Mouse (Mus musculus): ENCODE measurements around the gene Ctf1. TPM values are rescaled to one million over a fixed set of nuclear protein-coding genes. Genes with fewer than 3 reads are reported as not detected.

The Ctf1 gene
- 5.2 and 6.5 TPM in 2 replicates for polyA plus RNA-seq (2015; fragmentation: Nextera tagmentation; extraction: Ambion mirVana)

DNA sequence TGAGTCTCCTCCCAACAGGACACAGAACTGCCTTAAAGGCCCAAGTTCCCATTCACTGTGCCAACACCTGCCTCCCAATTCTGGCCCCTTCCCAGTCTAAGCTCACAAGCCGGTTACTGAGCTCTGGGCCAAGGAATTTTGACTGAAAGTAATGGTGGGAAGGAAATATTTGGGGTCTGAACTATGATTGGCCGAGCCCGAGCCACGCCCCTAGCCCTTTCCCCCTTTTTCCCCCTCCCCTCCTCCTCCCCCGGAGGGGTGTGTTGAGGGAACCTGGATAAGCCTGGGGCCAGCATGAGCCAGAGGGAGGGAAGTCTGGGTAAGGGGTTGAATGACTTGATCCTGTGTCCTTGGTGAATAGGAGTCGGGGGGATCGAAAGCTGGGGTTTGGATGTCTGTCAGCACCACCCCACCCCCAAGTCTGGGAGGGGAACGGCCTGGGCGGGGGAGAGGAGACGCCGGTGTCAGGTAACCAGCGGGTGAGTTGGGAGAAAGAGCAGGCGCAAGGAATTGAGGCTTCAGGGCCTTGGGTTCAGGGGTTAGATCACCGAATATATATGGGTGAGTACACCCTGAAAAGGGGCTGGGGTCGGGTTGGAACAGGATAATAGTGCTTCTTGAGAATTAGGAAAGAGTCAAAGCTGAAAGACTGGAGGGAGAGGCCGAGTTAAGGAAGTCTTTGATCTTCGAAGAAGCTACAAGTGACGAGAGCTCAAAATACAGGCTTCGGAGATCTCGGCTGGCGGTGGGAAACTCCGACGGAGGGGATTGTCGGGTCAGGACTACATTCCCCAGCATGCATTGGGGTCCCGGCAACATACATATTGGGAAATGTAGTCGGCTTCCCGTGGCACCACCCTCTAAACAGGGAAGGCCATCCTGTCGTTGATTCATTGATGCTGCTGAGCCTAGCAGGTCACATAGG, at the start of gene Ctf1:
TSS of gene Ctf1 (plus strand) at position 276 of the 925 bp plus-strand sequence.
- H3K4me1 ChIP-seq (ENCODE audit: control insufficient read depth, insufficient read depth, low read length) = peaks cover 36% of the 10 kb centered on the region
- H3K4me3 ChIP-seq (ENCODE audit: low read length) = peak within 1 kb of the TSS; percentile 49
- H3K4me2 ChIP-seq (ENCODE audit: low read depth, low read length) = peak within 1 kb of the TSS; percentile 62
- H3K9me3 ChIP-seq (ENCODE audit: control insufficient read depth, low read length) = no peaks in the 10 kb centered on the region
- H3K9ac ChIP-seq (ENCODE audit: low read depth, low read length) = peak within 1 kb of the TSS; percentile 71
- no peaks in the 10 kb centered on the region for H3K27me3 ChIP-seq (replicated peaks; ENCODE audit: control insufficient read depth, insufficient read depth, low read length)
- H3K36me3 ChIP-seq (ENCODE audit: control insufficient read depth, insufficient read depth, low read length) = peaks cover 3% of the 10 kb centered on the region; the same call in 1 of the 2 replicates
- peak; percentile 37 for ATAC-seq
- WGBS = 2% methylated on average over 28 of the region's 28 CpGs
- H3K27ac ChIP-seq (ENCODE audit: low read length) = peak within 1 kb of the TSS; percentile 95

DNA sequence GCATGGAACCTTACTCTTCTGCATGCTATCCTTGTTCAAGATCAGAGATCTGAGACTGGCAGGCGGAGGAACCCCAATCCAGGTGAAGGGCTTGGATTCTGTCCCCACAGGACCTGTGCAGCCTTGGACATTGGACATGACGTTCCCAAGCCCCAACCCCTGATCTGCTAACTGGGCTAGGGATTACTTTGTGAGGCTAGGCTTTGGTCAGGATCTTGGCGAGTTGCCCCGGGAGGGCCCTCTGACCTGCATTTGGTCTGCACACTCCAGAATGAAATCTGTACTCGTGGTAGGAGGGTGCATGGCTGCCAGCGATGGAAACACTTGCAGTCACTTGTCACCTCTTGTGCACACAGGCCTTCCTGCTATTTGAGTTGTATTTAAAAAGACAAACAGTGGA, 49.6 kb upstream of the Ctf1 start:
- Histone ChIP-seq H3K4me3 (ENCODE audit: low read length) (no peak overlapping the region), H3K9ac (ENCODE audit: low read depth, low read length) (no peak overlapping the region), H3K27me3 (replicated peaks; ENCODE audit: control insufficient read depth, insufficient read depth, low read length) (no peaks in the 10 kb centered on the region), H3K4me2 (ENCODE audit: low read depth, low read length) (no peak overlapping the region), H3K9me3 (ENCODE audit: control insufficient read depth, low read length) (no peaks in the 10 kb centered on the region), H3K36me3 (ENCODE audit: control insufficient read depth, insufficient read depth, low read length) (no peaks in the 10 kb centered on the region), H3K4me1 (ENCODE audit: control insufficient read depth, insufficient read depth, low read length) (no peaks in the 10 kb centered on the region; the same call in 1 of the 2 replicates), H3K27ac (ENCODE audit: low read length) (no peak overlapping the region)
- 83% methylated on average over 6 of the region's 6 CpGs for WGBS
- ATAC-seq = no peak

DNA sequence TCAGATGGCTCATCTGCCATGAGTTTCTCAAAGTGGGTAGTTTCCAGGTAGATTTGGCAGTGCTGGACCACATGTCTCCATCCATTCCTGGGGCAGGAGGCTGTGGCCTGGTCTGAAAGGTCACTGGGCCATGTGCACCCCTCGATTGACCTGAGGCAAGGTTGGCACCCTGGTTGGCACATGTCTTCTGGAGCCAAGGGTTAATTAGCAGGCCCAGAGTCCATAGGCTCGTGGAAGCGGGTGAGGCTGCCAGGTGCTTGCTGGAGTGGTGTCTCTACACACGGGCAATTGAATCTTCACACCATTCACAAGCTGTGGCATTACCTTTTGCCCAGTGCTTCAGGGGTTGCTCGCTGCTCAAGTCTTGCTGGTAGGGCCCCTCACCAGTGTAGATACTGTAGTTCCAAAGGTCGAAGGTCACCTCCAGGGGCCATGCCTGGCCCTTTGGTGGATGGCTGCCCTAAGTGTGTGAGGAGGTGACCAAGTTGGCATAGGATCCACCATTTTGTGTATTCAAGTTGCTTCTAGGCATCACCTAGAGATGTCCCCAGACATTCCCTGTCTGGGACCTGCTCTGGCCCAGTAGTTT, 46.4 kb upstream of the Ctf1 start:
- ATAC-seq = peak; percentile 59
- no peak overlapping the region for H3K27ac ChIP-seq (ENCODE audit: low read length)
- no peaks in the 10 kb centered on the region for H3K27me3 ChIP-seq (replicated peaks; ENCODE audit: control insufficient read depth, insufficient read depth, low read length)
- no peak overlapping the region for H3K4me3 ChIP-seq (ENCODE audit: low read length)
- WGBS = 87% methylated on average over 6 of the region's 6 CpGs
- H3K36me3 ChIP-seq (ENCODE audit: control insufficient read depth, insufficient read depth, low read length) = no peaks in the 10 kb centered on the region
- no peak overlapping the region for H3K4me2 ChIP-seq (ENCODE audit: low read depth, low read length)
- no peak overlapping the region for H3K9ac ChIP-seq (ENCODE audit: low read depth, low read length)
- no peaks in the 10 kb centered on the region for H3K9me3 ChIP-seq (ENCODE audit: control insufficient read depth, low read length)
- no peaks in the 10 kb centered on the region; the same call in 1 of the 2 replicates for H3K4me1 ChIP-seq (ENCODE audit: control insufficient read depth, insufficient read depth, low read length)

DNA sequence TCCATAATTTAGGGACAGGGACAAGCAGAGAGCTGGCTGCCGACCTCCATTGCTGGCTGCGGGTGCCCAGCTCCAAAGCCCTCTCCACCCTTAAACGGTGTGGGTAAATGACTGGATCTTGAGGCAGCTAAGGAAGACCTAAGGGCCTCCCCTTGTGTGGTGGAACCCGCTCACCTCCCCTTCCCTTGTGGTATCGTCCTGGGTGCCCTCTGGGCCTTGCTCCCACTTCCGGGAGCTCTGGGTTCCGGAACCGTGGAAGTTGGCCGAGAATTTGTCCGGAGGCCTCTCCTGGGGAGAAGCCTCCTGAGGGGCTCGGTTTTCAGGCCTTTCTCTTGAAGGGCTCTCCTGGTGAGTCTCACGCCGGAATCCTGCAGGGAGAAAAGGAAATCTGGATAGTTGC, 45.9 kb upstream of the Ctf1 start:
- H3K4me1 ChIP-seq (ENCODE audit: control insufficient read depth, insufficient read depth, low read length) = no peaks in the 10 kb centered on the region; the same call in 1 of the 2 replicates
- H3K36me3 ChIP-seq (ENCODE audit: control insufficient read depth, insufficient read depth, low read length) = no peaks in the 10 kb centered on the region
- no peaks in the 10 kb centered on the region for H3K27me3 ChIP-seq (replicated peaks; ENCODE audit: control insufficient read depth, insufficient read depth, low read length)
- H3K9me3 ChIP-seq (ENCODE audit: control insufficient read depth, low read length) = no peaks in the 10 kb centered on the region
- H3K4me2 ChIP-seq (ENCODE audit: low read depth, low read length) = no peak overlapping the region
- H3K4me3 ChIP-seq (ENCODE audit: low read length) = no peak overlapping the region
- no peak overlapping the region for H3K27ac ChIP-seq (ENCODE audit: low read length)
- ATAC-seq = no peak
- H3K9ac ChIP-seq (ENCODE audit: low read depth, low read length) = no peak overlapping the region
- WGBS = 94% methylated on average over 13 of the region's 13 CpGs

DNA sequence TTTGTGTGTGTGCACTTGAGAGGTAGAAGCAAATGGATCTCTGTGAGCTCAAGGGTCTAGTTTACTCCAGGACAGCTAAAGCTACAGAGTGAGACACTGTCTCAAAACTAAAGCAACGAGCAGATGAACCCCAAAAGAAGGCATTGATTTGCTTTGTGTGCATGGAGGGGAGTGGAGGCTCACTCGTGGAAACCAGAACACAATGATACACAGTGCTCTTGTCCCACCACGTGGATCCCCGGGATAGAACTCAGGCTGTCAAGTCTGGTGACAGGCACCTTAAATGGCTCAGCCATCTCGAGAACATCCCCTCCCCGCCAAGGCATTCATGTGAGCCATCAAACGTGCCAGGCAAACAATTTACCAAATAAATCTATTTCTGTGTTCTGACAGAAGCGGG, 45.4 kb upstream of the Ctf1 start:
- Histone ChIP-seq H3K36me3 (ENCODE audit: control insufficient read depth, insufficient read depth, low read length) (no peaks in the 10 kb centered on the region), H3K4me3 (ENCODE audit: low read length) (no peak overlapping the region), H3K27me3 (replicated peaks; ENCODE audit: control insufficient read depth, insufficient read depth, low read length) (no peaks in the 10 kb centered on the region), H3K9me3 (ENCODE audit: control insufficient read depth, low read length) (no peaks in the 10 kb centered on the region), H3K9ac (ENCODE audit: low read depth, low read length) (no peak overlapping the region), H3K27ac (ENCODE audit: low read length) (no peak overlapping the region), H3K4me2 (ENCODE audit: low read depth, low read length) (no peak overlapping the region), H3K4me1 (ENCODE audit: control insufficient read depth, insufficient read depth, low read length) (no peaks in the 10 kb centered on the region; the same call in 1 of the 2 replicates)
- ATAC-seq = no peak
- WGBS = 73% methylated on average over 8 of the region's 8 CpGs

DNA sequence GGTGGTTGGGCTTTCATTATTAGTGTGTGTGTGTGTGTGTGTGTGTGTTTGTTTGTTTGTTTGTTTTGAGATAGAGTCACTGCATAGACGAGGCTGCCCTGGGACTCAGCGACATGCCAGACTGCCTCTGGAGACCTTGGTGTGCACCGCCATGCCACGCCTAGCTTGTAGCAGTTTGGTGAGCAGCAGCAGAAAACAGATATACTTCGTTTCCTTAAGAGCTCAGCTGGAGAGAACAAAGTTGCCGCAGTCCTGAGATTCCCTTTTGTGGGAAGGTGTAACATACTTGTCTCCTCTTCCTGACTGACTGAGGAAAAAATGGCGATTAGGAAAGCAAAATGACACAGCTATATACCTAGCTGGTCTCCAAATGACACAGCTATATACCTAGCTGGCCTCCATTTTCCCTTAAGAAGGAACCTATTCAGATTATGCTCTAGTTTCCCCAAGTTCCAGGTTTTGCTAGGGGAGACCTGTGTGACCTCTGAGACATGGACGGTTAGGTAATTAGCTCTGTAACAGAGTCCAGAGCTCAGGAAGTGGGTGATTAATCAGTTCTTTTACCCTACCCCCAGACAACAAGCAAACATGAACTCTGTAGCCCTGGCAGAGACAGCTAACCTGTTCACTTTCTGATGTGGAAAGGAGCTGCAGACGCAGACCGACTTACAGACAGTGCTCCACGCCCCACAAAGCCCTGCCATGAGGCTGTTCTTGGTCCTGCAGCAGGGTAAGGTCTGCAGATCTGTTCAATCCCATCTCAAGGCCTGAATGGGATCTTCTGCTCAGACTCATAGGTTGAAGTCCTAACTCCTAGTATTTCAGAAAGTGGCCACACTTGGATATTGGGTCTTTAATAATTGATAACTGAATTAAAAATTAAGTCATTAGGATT, 40.4 kb upstream of the Ctf1 start:
- H3K27me3 ChIP-seq (replicated peaks; ENCODE audit: control insufficient read depth, insufficient read depth, low read length) = no peaks in the 10 kb centered on the region
- H3K9me3 ChIP-seq (ENCODE audit: control insufficient read depth, low read length) = no peaks in the 10 kb centered on the region
- no peak overlapping the region for H3K4me3 ChIP-seq (ENCODE audit: low read length)
- H3K4me2 ChIP-seq (ENCODE audit: low read depth, low read length) = no peak overlapping the region
- no peaks in the 10 kb centered on the region for H3K36me3 ChIP-seq (ENCODE audit: control insufficient read depth, insufficient read depth, low read length)
- 45% methylated on average over 11 of the region's 11 CpGs for WGBS
- H3K4me1 ChIP-seq (ENCODE audit: control insufficient read depth, insufficient read depth, low read length) = no peaks in the 10 kb centered on the region
- no peak overlapping the region for H3K9ac ChIP-seq (ENCODE audit: low read depth, low read length)
- peak overlapping the region; percentile 50 for H3K27ac ChIP-seq (ENCODE audit: low read length)
- peak; percentile 63 for ATAC-seq

DNA sequence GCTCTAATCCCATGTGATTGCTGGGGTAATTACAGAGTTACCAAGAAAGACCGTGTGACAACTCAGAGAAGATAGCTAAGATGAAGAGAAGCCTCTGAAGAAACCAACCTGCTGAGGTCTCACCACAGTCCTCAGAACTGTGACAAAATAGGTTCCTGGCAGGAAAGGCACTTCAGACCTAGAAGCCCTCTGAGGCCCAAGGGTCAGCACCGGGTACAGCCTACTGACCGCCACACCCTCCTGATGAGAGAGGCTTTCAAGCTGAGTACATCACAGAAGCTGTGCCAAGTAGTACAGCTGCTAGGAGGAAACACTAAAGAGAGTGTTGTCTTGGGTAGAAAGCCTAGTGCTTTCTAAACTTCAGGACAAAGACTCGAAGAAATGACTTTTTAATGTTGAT, 39.8 kb upstream of the Ctf1 start:
- 0 out of 2 replicates have a peak, but pooled peaks have one; percentile 29 for ATAC-seq
- WGBS = 65% methylated on average over 4 of the region's 4 CpGs
- Histone ChIP-seq H3K4me3 (ENCODE audit: low read length) (no peak overlapping the region), H3K27me3 (replicated peaks; ENCODE audit: control insufficient read depth, insufficient read depth, low read length) (no peaks in the 10 kb centered on the region), H3K4me1 (ENCODE audit: control insufficient read depth, insufficient read depth, low read length) (no peaks in the 10 kb centered on the region), H3K36me3 (ENCODE audit: control insufficient read depth, insufficient read depth, low read length) (no peaks in the 10 kb centered on the region), H3K27ac (ENCODE audit: low read length) (no peak overlapping the region), H3K4me2 (ENCODE audit: low read depth, low read length) (no peak overlapping the region), H3K9me3 (ENCODE audit: control insufficient read depth, low read length) (no peaks in the 10 kb centered on the region), H3K9ac (ENCODE audit: low read depth, low read length) (no peak overlapping the region)

DNA sequence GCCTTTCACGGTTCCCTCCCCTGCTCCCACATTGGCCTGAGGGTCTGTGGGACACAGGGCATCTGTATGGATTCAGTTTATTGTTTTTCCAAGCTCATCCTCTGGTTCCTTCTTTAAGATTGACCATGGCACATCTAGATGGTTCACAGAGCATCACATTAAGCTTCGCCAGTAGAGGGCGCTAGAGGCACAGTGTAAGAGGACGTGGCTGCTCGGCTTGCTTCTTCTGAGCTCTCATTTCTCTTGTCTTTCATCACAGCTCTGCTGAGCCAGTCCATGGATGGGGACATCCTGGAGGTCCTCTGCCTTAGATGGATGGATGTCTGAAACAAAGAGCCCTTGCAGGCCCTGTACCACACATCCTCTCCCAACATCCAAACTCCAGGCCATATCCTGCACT, 37.6 kb upstream of the Ctf1 start:
- Histone ChIP-seq H3K9ac (ENCODE audit: low read depth, low read length) (peak overlapping the region; percentile 9; the same call in 1 of the 2 replicates), H3K4me1 (ENCODE audit: control insufficient read depth, insufficient read depth, low read length) (no peaks in the 10 kb centered on the region), H3K9me3 (ENCODE audit: control insufficient read depth, low read length) (no peaks in the 10 kb centered on the region), H3K4me2 (ENCODE audit: low read depth, low read length) (no peak overlapping the region), H3K27me3 (replicated peaks; ENCODE audit: control insufficient read depth, insufficient read depth, low read length) (no peaks in the 10 kb centered on the region), H3K4me3 (ENCODE audit: low read length) (no peak overlapping the region), H3K27ac (ENCODE audit: low read length) (no peak overlapping the region), H3K36me3 (ENCODE audit: control insufficient read depth, insufficient read depth, low read length) (no peaks in the 10 kb centered on the region)
- ATAC-seq = peak; percentile 45; the same call in 1 of the 2 replicates
- 2% methylated on average over 5 of the region's 5 CpGs for WGBS

DNA sequence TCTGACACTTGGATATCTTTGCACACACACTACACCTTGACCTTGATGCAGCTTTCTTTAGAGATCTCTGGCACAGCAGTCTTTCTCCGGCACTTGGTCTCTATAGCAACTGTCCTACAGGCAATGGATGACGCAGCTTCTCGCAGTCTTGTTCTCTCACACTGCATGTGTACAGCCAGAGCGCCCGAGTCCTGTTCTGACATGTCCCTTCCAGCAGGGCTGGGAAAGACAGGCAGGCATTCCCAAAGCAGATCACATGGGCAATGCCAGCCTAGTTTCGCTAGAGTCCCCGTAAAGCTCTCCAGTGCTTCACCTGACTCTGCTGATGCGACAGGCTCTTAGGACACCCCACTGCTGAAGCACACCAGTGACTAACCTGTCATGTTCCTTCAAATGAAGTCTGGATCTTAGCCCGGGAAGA, 37.1 kb upstream of the Ctf1 start:
- Histone ChIP-seq H3K9ac (ENCODE audit: low read depth, low read length) (peak overlapping the region; percentile 9; the same call in 1 of the 2 replicates), H3K9me3 (ENCODE audit: control insufficient read depth, low read length) (no peaks in the 10 kb centered on the region), H3K4me3 (ENCODE audit: low read length) (no peak overlapping the region), H3K4me2 (ENCODE audit: low read depth, low read length) (no peak overlapping the region), H3K36me3 (ENCODE audit: control insufficient read depth, insufficient read depth, low read length) (no peaks in the 10 kb centered on the region), H3K27me3 (replicated peaks; ENCODE audit: control insufficient read depth, insufficient read depth, low read length) (no peaks in the 10 kb centered on the region), H3K4me1 (ENCODE audit: control insufficient read depth, insufficient read depth, low read length) (no peaks in the 10 kb centered on the region), H3K27ac (ENCODE audit: low read length) (no peak overlapping the region)
- 0 out of 2 replicates have a peak, but pooled peaks have one; percentile 10 for ATAC-seq
- WGBS = 72% methylated on average over 9 of the region's 9 CpGs

All from intestine, embryonic 16.5 days (tissue).